Mouse (Mus musculus) bone marrow, adult 2 months (tissue): ENCODE measurements at regions not wholly inside any gene's neighbourhood (a gene's known extent, or its start where the extent isn't known, plus 50 kb on each side); places are given as distances from the start of the nearest gene placed in this dataset.

Experiments
- CTCF ChIP-seq: fragments of 200-500 bp; IDR thresholded peaks from 2 replicates; pipeline ENCODE4 v1.5.1; 2011; ENCODE audit warnings: low read length, control low read depth; ENCODE audit not compliant: control insufficient read depth, insufficient read depth
- POLR2A ChIP-seq: fragments of 200-500 bp; IDR thresholded peaks from 2 replicates; pipeline ENCODE4 v1.6.1; 2011; ENCODE audit warnings: low read depth, mild to moderate bottlenecking, control low read depth, low read length, borderline replicate concordance; ENCODE audit not compliant: control insufficient read depth

GRCm38 (mm10) chr2:61032920-61033319 is 69.9 kb upstream of the Rbms1 start:
- TF ChIP-seq CTCF (no peak), POLR2A (no peak)
